Mouse (Mus musculus) B cell, adult 2 months (primary cell): Measurements from ENCODE around the gene Kynu.
A peak's percentile ranks its signal among the peaks of the same experiment; 100 is the strongest.

Source experiments
- DNase-seq, 2 experiments: peaks; one replicate each; pipeline ENCODE4 v3.0.0; 2022

Kynu gene

GRCm38 (mm10) chr2:43669588-43669987, 114.5 kb downstream of the Kynu start:
- no peak for DNase-seq

- peak; percentile 70 to 77 for DNase-seq
Measured at GRCm38 (mm10) chr2:43673619-43674018, 118.5 kb downstream of the Kynu start.

GRCm38 (mm10) chr2:43674098-43674497, 119.0 kb downstream of the Kynu start:
- DNase-seq, result no peak

- DNase-seq, result no peak
Measured at GRCm38 (mm10) chr2:43675277-43675676, 120.1 kb downstream of the Kynu start.

GRCm38 (mm10) chr2:43690402-43690801, 135.3 kb downstream of the Kynu start:
- DNase-seq, result no peak

- DNase-seq, result no peak
Measured at GRCm38 (mm10) chr2:43691290-43691689, 136.2 kb downstream of the Kynu start.

GRCm38 (mm10) chr2:43695635-43696034, 140.5 kb downstream of the Kynu start:
- DNase-seq, result no peak

- no peak for DNase-seq
Measured at GRCm38 (mm10) chr2:43712611-43713138, 157.5 kb downstream of the Kynu start.

GRCm38 (mm10) chr2:43722446-43723103, 167.4 kb downstream of the Kynu start:
- peak; percentile 77 to 80 for DNase-seq

- no peak for DNase-seq
Measured at GRCm38 (mm10) chr2:43723104-43723541, 168.0 kb downstream of the Kynu start.

GRCm38 (mm10) chr2:43727181-43727580, 172.1 kb downstream of the Kynu start:
- no peak for DNase-seq

- peak; percentile 70 to 74 for DNase-seq
Measured at GRCm38 (mm10) chr2:43727693-43728092, 172.6 kb downstream of the Kynu start.

GRCm38 (mm10) chr2:43728831-43729230, 173.7 kb downstream of the Kynu start:
- no peak for DNase-seq
